Mouse (Mus musculus) lung, postnatal 14 days (tissue): ENCODE results near the gene Wdr82.

ENCODE experiments used
- DNase-seq: peaks from one replicate; pipeline ENCODE4 v3.0.0; 2021

The Wdr82 gene

GRCm38 (mm10) chr9:106199535-106200272, 29.0 kb downstream of the Wdr82 start, which contains the start of gene Ppm1m:
Gene Ppm1m, minus strand, starts transcription at chr9:106199746.
- no peak for DNase-seq

- DNase-seq, result no peak
Observed at GRCm38 (mm10) chr9:106201895-106202294, 31.2 kb downstream of the Wdr82 start.

GRCm38 (mm10) chr9:106202819-106203636, 32.3 kb downstream of the Wdr82 start, which contains the start of gene Twf2:
Gene Twf2, plus strand, starts transcription at chr9:106203108.
- peak; percentile 89 for DNase-seq

- DNase-seq, result peak; percentile 30
Observed at GRCm38 (mm10) chr9:106203990-106204851, 33.5 kb downstream of the Wdr82 start.

GRCm38 (mm10) chr9:106205713-106206290, 35.1 kb downstream of the Wdr82 start:
- DNase-seq, result no peak

- DNase-seq, result no peak
Observed at GRCm38 (mm10) chr9:106206515-106206914, 35.8 kb downstream of the Wdr82 start.

GRCm38 (mm10) chr9:106208181-106208580, 37.5 kb downstream of the Wdr82 start:
- DNase-seq, result no peak

GRCm38 (mm10) chr9:106209954-106210353, 39.2 kb downstream of the Wdr82 start:
- DNase-seq, result no peak

GRCm38 (mm10) chr9:106210853-106211609, 40.3 kb downstream of the Wdr82 start:
- no peak for DNase-seq

- peak; percentile 92 for DNase-seq
Observed at GRCm38 (mm10) chr9:106211680-106212593, 41.2 kb downstream of the Wdr82 start.

- DNase-seq, result no peak
Observed at GRCm38 (mm10) chr9:106212594-106212981, 41.9 kb downstream of the Wdr82 start.

- DNase-seq, result no peak
Observed at GRCm38 (mm10) chr9:106215341-106216125, 44.8 kb downstream of the Wdr82 start.

GRCm38 (mm10) chr9:106216971-106217370, 46.2 kb downstream of the Wdr82 start:
- DNase-seq, result no peak

- no peak for DNase-seq
Observed at GRCm38 (mm10) chr9:106220894-106221523, 50.3 kb downstream of the Wdr82 start.

GRCm38 (mm10) chr9:106222261-106222851, 51.6 kb downstream of the Wdr82 start, which contains the start of gene Tlr9:
Gene Tlr9, plus strand, starts transcription at chr9:106222598.
- no peak for DNase-seq

- DNase-seq, result no peak
Observed at GRCm38 (mm10) chr9:106222994-106223393, 52.3 kb downstream of the Wdr82 start.

GRCm38 (mm10) chr9:106225469-106226150, 54.9 kb downstream of the Wdr82 start:
- no peak for DNase-seq

- DNase-seq, result peak; percentile 51
Observed at GRCm38 (mm10) chr9:106226151-106226682, 55.5 kb downstream of the Wdr82 start.
